Mouse (Mus musculus): Measurements from ENCODE around the gene Fam222a. TPM values are rescaled to one million over a fixed set of nuclear protein-coding genes. Genes with fewer than 3 reads are reported as not detected.

Gene Fam222a
- polyA plus RNA-seq, 1 experiment from 2014 or later: 4.1 TPM

DNA sequence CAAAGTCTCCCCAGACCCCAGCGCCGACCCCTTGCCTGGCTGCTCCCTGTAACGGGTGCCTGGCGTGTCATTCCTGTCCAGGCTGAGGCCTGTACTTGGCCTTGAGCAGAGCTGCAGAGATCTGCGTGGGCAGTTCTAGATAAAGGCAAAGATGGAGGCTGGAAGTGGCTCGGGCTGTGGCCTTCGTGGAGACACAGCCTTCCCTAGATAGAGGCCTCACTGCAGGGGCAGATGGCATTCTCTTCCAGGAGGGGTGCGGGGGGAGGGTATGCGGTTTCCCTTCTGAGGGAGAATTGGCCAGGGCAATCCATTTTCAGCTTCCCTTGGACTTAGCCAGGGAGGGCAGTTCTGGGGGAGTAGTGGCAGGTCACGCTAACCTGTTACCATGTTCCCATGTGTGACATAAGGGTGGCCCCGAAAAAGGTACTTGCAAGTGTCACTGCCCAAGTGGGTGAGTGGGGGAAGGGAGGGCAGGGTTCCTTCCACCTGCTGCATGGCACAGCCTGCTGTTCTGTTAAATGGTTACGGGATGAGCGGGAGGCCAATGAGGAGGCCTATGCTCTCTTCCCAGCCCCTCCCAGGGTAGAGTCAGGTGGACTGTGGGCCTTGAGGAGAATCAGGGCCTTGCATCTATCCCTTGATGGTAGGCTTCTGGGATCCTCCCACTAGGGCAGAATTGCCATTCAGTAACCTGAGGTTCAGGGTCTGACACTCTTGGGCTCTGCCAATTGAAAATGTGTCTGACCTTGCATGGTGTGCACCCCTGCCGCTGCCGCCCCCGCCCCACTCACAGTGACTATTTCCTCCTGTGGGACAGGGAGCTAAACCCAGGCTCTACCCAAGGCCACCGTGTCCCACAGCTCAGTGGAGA, 22.5 kb downstream of the Fam222a start:
- 87% methylated on average over 17 of the region's 17 CpGs for WGBS
- Histone ChIP-seq H3K36me3 (replicated peaks) (peaks cover 14% of the 10 kb centered on the region), H3K27ac (peak overlapping the region; percentile 48), H3K27me3 (ENCODE audit: poor library complexity, severe bottlenecking) (peaks cover 7% of the 10 kb centered on the region), H3K9me3 (no peaks in the 10 kb centered on the region), H3K4me1 (peaks cover 97% of the 10 kb centered on the region), H3K4me3 (no peak overlapping the region)
- DNase-seq (ENCODE audit: extremely low spot score, low spot score): no peak

DNA sequence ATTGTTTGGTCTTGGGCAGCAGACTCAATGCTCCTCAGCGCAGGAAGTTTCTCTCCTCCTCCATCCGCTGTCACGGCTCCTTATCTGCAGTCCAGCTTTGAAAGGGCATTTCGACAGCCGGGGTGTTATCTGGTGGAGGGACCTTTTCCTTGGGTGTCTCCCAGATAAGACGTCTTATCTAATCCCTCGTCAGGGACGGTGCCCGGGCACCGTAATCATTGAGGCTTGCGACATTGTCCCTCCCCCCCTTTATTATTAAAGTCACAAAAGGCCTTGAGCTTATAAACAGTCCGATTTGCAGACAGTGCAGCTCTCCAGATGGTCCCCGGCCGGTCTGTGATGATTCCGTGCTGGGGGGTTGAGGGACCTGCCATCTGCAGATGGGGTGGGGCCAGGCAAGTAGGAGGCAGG, 23.3 kb downstream of the Fam222a start:
- Histone ChIP-seq H3K27me3 (ENCODE audit: poor library complexity, severe bottlenecking) (peaks cover 7% of the 10 kb centered on the region), H3K9me3 (no peaks in the 10 kb centered on the region), H3K4me3 (no peak overlapping the region), H3K36me3 (replicated peaks) (peaks cover 22% of the 10 kb centered on the region), H3K4me1 (peaks cover 93% of the 10 kb centered on the region), H3K27ac (0 out of 2 replicates have a peak overlapping the region, but pooled peaks have one; percentile 12)
- WGBS: 72% methylated on average over 15 of the region's 15 CpGs
- DNase-seq (ENCODE audit: extremely low spot score, low spot score): no peak

DNA sequence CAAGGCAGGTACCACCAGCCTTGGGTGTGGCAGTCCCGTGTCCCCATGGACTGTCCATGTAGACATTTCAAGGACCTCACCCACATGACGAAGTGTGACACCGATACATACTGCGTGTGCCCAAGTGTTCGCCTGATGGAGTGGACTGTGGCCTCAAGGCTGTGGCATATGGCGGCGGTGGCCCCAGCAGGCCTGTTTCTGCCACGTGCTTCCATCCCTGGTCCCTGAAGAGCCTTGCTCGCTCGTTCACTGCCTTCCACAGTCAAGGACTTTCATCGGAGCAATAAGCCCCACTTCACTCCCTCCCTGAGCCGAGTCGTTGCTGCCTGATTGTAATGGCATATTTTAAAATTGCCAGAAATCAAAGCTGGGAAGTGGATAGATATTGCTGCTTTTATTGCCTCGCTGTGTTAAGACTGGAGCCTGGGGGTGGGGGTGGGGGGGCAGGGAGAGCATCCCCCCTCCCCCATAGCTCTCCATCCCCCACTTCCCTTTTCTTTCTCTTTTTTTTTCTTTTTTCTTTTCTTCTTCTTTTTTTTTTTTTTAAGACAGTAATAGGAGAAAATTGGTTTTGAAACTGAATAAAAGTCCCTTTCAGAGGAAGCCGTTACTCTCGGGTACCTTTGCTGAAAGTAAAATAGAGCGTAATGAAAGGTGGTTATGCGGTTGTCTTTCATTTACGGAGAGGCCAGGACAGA, 24.8 kb downstream of the Fam222a start:
- peaks cover 96% of the 10 kb centered on the region for H3K4me1 ChIP-seq
- DNase-seq (ENCODE audit: extremely low spot score, low spot score): no peak
- no peaks in the 10 kb centered on the region for H3K9me3 ChIP-seq
- H3K27me3 ChIP-seq (ENCODE audit: poor library complexity, severe bottlenecking): peaks cover 7% of the 10 kb centered on the region
- H3K27ac ChIP-seq: peak overlapping the region; percentile 72
- 66% methylated on average over 19 of the region's 19 CpGs for WGBS
- H3K4me3 ChIP-seq: no peak overlapping the region
- H3K36me3 ChIP-seq (replicated peaks): peaks cover 23% of the 10 kb centered on the region

DNA sequence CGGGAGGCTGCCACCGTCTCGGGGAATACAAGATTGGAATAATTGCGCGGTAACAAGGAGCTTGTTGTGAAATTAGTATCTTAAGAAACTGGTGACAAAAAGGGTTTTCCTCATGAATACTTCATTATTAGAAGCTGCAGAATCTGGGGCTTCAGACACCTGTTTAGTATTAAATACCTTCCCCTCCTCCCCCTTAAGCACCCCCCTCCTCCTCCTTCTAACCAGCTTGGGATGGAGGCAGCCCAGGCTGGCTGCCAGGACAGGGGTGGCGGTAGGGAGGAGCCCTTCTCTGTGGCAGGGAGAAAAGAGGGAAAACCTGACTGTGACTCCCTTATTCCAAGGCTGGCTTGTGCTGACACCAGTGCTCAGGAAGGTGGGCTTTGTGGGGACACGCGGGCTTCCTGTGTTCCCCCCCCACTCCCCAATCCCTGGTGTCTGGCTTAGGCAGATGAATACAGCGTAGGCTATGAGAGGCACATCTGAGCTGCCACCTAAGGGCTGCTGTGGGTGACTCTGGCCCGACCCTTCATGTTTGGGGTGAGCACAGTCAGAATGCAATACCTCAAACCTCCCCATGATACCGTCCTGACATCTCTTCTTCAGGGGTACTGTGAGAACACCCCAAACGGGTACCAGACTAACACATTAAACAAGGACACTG, 25.5 kb downstream of the Fam222a start:
- peaks cover 7% of the 10 kb centered on the region for H3K27me3 ChIP-seq (ENCODE audit: poor library complexity, severe bottlenecking)
- H3K27ac ChIP-seq: peak overlapping the region; percentile 71
- H3K9me3 ChIP-seq: no peaks in the 10 kb centered on the region
- DNase-seq (ENCODE audit: extremely low spot score, low spot score): no peak
- H3K4me1 ChIP-seq: peaks cover 91% of the 10 kb centered on the region
- peaks cover 23% of the 10 kb centered on the region for H3K36me3 ChIP-seq (replicated peaks)
- peak overlapping the region; percentile 8; the same call in 1 of the 2 replicates for H3K4me3 ChIP-seq
- 49% methylated on average over 12 of the region's 12 CpGs for WGBS

- H3K27me3 ChIP-seq (ENCODE audit: poor library complexity, severe bottlenecking): peaks cover 7% of the 10 kb centered on the region
- H3K27ac ChIP-seq: peak overlapping the region; percentile 71
- H3K9me3 ChIP-seq: no peaks in the 10 kb centered on the region
- no peak overlapping the region for H3K4me3 ChIP-seq
- WGBS: 94% methylated on average over 5 of the region's 5 CpGs
- DNase-seq (ENCODE audit: extremely low spot score, low spot score): no peak
- H3K4me1 ChIP-seq: peaks cover 85% of the 10 kb centered on the region
- H3K36me3 ChIP-seq (replicated peaks): peaks cover 23% of the 10 kb centered on the region
Measured at GRCm38 (mm10) chr5:114593949-114594348, 26.1 kb downstream of the Fam222a start.

- H3K4me1 ChIP-seq: peaks cover 76% of the 10 kb centered on the region
Measured at GRCm38 (mm10) chr5:114594741-114595241, 27.0 kb downstream of the Fam222a start.

DNA sequence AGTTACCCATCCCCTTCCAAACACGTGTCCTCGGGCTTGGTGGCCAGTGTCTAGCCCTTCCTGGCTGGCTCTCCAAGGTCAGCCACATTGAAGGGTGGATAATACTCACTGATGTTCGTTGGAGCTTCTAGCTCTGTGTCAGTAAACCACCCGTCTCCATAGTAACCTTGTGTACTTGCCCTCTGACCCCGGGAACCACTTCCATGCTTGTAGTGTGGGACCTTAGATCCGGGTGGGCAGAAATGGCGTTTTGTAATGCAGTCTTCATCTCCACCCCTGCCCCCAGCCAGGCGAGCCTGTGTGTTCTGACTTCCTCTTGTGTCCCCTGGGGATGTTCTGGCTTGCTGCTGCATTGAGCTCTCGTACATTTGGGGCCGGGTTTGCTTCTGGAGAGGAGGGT, 28.8 kb downstream of the Fam222a start:
- Histone ChIP-seq H3K9me3 (no peaks in the 10 kb centered on the region), H3K27me3 (ENCODE audit: poor library complexity, severe bottlenecking) (peaks cover 6% of the 10 kb centered on the region), H3K4me1 (peaks cover 58% of the 10 kb centered on the region), H3K36me3 (replicated peaks) (peaks cover 23% of the 10 kb centered on the region), H3K27ac (peak overlapping the region; percentile 17), H3K4me3 (no peak overlapping the region)
- 41% methylated on average over 10 of the region's 10 CpGs for WGBS
- DNase-seq (ENCODE audit: extremely low spot score, low spot score): no peak

More at GRCm38 (mm10) chr5:114594741-114595241, 27.0 kb downstream of the Fam222a start:
- 83% methylated on average over 15 of the region's 15 CpGs for WGBS
- no peak for DNase-seq (ENCODE audit: extremely low spot score, low spot score)
- H3K27ac ChIP-seq: peak overlapping the region; percentile 71
- H3K36me3 ChIP-seq (replicated peaks): peaks cover 23% of the 10 kb centered on the region
- H3K4me3 ChIP-seq: no peak overlapping the region
- H3K9me3 ChIP-seq: no peaks in the 10 kb centered on the region
- peaks cover 7% of the 10 kb centered on the region for H3K27me3 ChIP-seq (ENCODE audit: poor library complexity, severe bottlenecking)

GRCm38 (mm10) chr5:114597222-114597621, 29.4 kb downstream of the Fam222a start:
- Histone ChIP-seq H3K9me3 (no peaks in the 10 kb centered on the region), H3K27ac (no peak overlapping the region), H3K4me3 (no peak overlapping the region), H3K27me3 (ENCODE audit: poor library complexity, severe bottlenecking) (no peaks in the 10 kb centered on the region; the same call in 1 of the 2 replicates), H3K36me3 (replicated peaks) (peaks cover 23% of the 10 kb centered on the region), H3K4me1 (peaks cover 57% of the 10 kb centered on the region)
- DNase-seq (ENCODE audit: extremely low spot score, low spot score): no peak
- 75% methylated on average over 8 of the region's 8 CpGs for WGBS

DNA sequence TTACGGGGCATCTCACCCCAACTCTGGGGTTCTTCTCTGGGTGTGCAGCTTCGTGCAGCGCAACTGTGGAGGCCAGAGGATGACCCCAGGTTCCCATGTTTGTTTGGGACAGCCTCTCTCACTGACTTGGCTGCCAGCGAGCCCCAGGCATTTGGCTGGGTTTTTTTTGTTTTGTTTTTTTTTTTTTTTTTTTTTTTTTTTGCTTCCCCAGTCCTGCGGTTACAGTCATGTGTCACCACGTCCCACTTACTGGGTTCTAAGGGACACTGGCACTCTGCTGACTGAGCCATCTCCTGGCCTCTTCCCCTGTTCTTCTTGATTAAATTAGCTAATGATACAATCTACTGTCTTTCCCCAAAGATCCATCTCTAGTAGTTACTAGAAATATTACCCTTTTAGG, 29.8 kb downstream of the Fam222a start:
- H3K4me1 ChIP-seq: peaks cover 56% of the 10 kb centered on the region

GRCm38 (mm10) chr5:114602012-114602411, 34.2 kb downstream of the Fam222a start:
- 88% methylated on average over 8 of the region's 8 CpGs for WGBS
- Histone ChIP-seq H3K36me3 (replicated peaks) (no peaks in the 10 kb centered on the region), H3K4me1 (peaks cover 56% of the 10 kb centered on the region)

More for the DNA sequence above, 29.8 kb downstream of the Fam222a start:
- Histone ChIP-seq H3K27ac (no peak overlapping the region), H3K4me3 (no peak overlapping the region), H3K27me3 (ENCODE audit: poor library complexity, severe bottlenecking) (no peaks in the 10 kb centered on the region; the same call in 1 of the 2 replicates), H3K9me3 (no peaks in the 10 kb centered on the region), H3K36me3 (replicated peaks) (peaks cover 23% of the 10 kb centered on the region)
- no peak for DNase-seq (ENCODE audit: extremely low spot score, low spot score)
- 70% methylated on average over 6 of the region's 6 CpGs for WGBS

DNA sequence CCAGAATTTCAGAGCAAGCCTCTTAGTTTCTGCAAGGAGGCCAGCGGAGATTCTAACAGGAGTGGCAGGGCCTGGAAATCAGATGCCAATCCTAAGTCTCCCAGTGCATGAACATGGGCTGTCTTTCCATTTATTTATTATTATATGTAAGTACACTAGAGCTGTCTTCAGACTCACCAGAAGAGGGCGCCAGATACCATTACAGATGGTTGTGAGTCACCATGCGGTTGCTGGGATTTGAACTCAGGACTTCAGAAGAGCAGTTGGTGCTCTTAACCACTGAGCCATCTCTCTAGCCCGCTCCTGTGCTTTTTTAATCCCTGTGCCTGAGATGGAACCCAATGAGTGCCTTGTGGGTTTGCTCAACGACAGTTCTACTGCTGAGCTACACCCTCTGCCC, 36.2 kb downstream of the Fam222a start:
- H3K27me3 ChIP-seq (ENCODE audit: poor library complexity, severe bottlenecking): peaks cover 22% of the 10 kb centered on the region
- no peaks in the 10 kb centered on the region for H3K9me3 ChIP-seq
- H3K36me3 ChIP-seq (replicated peaks): no peaks in the 10 kb centered on the region
- H3K4me1 ChIP-seq: peaks cover 67% of the 10 kb centered on the region
- WGBS: 81% methylated on average over 5 of the region's 5 CpGs
- no peak overlapping the region for H3K4me3 ChIP-seq
- peak overlapping the region; percentile 62 for H3K27ac ChIP-seq
- DNase-seq (ENCODE audit: extremely low spot score, low spot score): no peak

More at GRCm38 (mm10) chr5:114602012-114602411, 34.2 kb downstream of the Fam222a start:
- Histone ChIP-seq H3K27ac (no peak overlapping the region), H3K27me3 (ENCODE audit: poor library complexity, severe bottlenecking) (peaks cover 12% of the 10 kb centered on the region), H3K4me3 (no peak overlapping the region), H3K9me3 (no peaks in the 10 kb centered on the region)
- no peak for DNase-seq (ENCODE audit: extremely low spot score, low spot score)

DNA sequence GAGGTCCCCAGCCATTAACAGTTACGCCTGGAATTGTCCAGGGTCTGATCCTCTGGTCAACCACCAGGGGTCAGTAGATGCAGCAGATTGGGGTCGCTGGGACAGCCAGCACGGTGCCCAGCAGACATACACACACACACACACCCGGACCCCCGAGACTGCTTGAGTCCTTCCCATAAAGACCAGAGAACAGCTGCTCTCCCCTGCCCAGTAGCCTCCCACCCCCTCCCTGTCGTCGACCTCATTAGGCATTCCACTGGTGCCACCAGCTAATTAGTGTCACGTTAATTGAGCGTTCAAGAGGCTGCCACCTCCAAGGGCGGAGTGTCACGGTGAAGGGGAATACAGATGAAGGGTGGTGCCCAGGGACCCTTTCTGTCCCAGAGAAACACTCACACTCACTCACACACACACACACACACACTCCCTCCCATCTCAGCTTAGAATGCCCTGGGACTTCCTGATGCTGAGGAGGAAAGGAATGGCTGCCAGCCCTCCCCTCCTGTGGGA, 37.0 kb downstream of the Fam222a start:
- peak overlapping the region; percentile 62 for H3K27ac ChIP-seq
- no peaks in the 10 kb centered on the region for H3K36me3 ChIP-seq (replicated peaks)
- H3K4me1 ChIP-seq: peaks cover 72% of the 10 kb centered on the region
- H3K9me3 ChIP-seq: no peaks in the 10 kb centered on the region
- peaks cover 22% of the 10 kb centered on the region for H3K27me3 ChIP-seq (ENCODE audit: poor library complexity, severe bottlenecking)
- H3K4me3 ChIP-seq: 0 out of 2 replicates have a peak overlapping the region, but pooled peaks have one; percentile 1
- 30% methylated on average over 11 of the region's 11 CpGs for whole genome bisulfite sequencing
- peak; percentile 47 for DNase-seq (ENCODE audit: extremely low spot score, low spot score)
